Mouse (Mus musculus) stomach, postnatal 0 days (tissue): Measurements from ENCODE around the gene Amn.

ENCODE experiments used
- CTCF ChIP-seq: IDR thresholded peaks from 2 replicates; pipeline ENCODE4 v1.5.1; 2016; ENCODE audit warnings: antibody characterized with exemption, low read depth, mild to moderate bottlenecking, moderate library complexity
- EP300 ChIP-seq: optimal IDR thresholded peaks from 2 replicates; pipeline ENCODE3; 2016; ENCODE audit warnings: antibody characterized with exemption

DNA sequence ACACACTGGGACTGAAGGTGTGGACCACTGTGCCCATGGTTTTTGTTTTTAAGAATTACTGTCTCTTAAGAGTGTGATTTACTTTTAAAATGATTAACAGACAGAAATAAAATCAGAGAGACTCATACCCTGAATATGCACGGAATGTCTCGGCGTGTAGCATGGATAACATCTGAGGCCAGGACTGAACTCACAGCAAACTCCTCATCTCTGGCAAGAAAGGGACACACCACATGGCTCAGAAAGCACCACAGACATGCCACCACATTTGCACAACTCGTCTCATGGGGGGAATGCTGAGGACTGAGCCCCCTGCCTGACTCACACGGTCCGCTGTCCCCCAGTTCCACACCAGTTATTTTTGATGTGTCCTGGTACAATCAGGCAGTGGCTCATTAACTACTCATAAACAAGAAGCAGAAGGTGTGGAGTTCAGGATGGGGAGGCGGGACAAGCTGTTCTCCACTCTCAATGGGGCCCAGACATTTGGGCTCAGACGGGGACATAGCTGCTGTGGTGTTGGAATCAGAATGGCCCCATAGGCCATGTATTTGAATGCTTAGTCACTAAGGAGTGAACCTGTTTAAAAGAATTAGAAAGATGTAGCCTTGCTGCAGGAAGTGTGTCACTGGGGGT lies 32.9 kb downstream of the Amn start:
- no peak for TF ChIP-seq CTCF
- TF ChIP-seq EP300 = no peak
